Mouse (Mus musculus) fat pad, adult 2 months (tissue): ENCODE results near the gene Rab11a.
A peak's percentile ranks its signal among the peaks of the same experiment; 100 is the strongest.
"Not testable (repeated sequence)": the region's sequence is repeated elsewhere in the genome, so short reads cannot be mapped to it uniquely, and the experiment has no call there.

Experiments
- DNase-seq: peaks from one replicate; pipeline ENCODE4 v3.0.0-alpha.2; 2011; ENCODE audit warnings: low read depth, low spot score; ENCODE audit errors: extremely low read depth

Gene Rab11a

DNA sequence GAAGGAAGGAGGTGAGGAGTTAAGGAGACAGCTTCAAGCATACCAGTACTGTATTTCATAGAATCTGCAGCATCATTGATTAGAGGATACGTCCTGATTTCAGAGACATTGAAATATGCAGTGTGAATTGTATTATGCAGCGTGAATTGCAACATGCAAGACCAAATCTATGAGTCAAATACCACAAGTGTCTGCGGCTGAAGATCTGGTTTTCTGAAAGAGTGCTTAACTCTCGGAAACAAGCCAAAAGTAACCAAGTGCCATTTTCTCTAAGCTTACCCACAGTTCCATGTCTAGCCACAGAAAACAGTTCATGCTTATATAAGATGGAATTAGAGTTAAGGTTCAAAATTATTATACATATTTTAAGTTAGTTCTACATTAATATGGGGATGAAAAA lies 10.2 kb upstream of the Rab11a start:
- no peak for DNase-seq

- no peak for DNase-seq
Observed at GRCm38 (mm10) chr9:64742453-64742852, 4.9 kb upstream of the Rab11a start.

DNA sequence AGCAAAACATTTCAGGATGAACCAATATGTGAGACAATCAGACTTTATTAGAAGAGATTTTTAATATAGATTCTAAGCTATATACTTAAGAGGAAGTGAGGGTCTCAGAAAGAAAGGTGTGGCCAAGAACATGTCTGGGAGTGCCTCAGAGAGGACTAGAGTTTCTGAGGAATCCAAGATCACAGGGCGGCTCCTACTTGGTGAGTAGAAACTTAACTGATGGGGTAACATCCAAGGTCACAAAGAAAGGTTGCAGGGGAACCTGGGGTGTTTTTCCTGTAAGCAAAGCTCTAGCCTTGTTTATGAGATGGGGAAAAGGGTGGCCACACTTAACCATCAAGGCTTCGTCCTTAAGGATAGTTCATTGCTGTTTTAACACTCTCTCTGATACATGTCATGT lies 1.4 kb upstream of the Rab11a start:
- DNase-seq, result no peak

DNA sequence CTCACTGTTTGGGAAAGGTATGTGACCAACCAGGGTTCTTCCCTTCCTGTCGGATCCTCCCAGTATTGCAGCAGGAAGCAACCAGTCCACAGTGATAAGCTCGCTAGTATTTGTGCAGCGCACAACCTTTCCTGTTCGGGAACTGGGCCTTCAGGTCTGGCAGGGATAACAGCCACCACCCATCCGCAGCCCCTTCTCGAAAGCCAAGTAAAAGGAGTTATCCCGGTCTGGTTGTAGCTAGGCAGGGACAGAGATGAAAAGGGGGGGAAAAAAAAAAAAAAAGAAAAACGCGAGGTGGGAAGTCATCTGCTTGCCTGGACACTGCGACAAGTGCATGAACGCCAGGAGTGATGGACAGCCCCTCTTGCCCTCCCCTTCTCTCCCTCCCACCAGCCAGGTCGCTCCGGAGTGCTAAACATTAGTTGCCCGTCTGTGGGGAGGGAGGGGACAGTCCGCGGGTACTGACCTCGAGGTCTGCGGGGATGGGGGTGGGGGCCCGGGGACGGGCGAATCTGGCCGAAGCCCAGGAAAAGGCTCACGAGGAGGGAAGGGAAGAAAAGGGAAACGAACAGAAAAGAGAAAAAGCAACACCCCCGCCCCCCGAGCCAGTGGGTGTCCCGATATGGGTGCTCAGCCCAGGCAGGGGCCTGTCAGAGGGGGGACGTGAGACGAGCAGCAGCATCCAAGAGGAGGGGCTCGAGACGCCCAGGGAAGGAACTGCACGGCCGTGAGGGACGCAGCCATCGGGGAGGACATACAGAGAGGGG lies 736 bp downstream of the Rab11a start:
- DNase-seq, result peak; percentile 13

- peak; percentile 4 for DNase-seq
Observed at GRCm38 (mm10) chr9:64736076-64736638, 1.4 kb downstream of the Rab11a start.

- not testable (repeated sequence) for DNase-seq
Observed at GRCm38 (mm10) chr9:64734992-64735391, 2.6 kb downstream of the Rab11a start.

GRCm38 (mm10) chr9:64734166-64734565 lies 3.4 kb downstream of the Rab11a start:
- DNase-seq, result no peak

GRCm38 (mm10) chr9:64731029-64731560 lies 6.5 kb downstream of the Rab11a start:
- DNase-seq, result no peak

- no peak for DNase-seq
Observed at GRCm38 (mm10) chr9:64726454-64726853, 11.1 kb downstream of the Rab11a start.

- no peak for DNase-seq
Observed at GRCm38 (mm10) chr9:64719526-64720163, 17.9 kb downstream of the Rab11a start.

- not testable (repeated sequence) for DNase-seq
Observed at GRCm38 (mm10) chr9:64710291-64710690, 27.3 kb downstream of the Rab11a start.

DNA sequence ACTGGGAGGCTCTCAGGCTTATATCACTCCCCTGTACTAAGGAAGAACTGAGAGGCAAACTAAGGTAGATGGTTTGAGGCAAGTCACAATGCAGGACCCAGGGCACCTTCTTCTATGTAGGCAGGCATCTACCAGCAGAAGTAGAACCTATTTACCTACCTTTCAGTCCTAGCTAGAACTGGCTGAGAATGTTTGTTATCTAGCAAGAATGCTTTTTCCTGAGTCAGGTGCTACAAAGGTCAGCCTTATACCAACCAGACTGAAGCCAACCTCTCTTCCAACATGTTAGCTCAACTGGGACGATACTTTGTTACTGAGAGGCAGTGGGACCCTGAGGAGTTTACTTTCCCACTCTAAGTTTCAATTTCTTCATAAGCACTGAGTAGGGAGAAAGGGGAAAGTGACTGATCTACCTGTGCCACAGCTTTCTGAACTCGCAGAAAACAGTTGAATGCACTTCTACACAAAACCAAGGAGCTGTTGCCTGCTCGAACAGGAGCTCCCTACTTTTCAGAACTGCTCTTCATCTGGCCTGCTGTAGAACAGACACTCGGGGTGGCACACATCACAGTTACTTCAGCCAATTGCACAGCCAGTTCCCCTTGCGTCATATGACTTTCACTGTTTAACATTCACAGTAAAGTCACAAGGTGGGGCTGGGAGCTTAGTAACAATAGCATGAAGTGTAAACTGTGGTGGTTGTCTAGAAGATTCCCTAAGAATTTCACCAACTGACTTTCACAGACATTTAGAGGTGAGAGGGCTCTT lies 33.3 kb downstream of the Rab11a start:
- no peak for DNase-seq

DNA sequence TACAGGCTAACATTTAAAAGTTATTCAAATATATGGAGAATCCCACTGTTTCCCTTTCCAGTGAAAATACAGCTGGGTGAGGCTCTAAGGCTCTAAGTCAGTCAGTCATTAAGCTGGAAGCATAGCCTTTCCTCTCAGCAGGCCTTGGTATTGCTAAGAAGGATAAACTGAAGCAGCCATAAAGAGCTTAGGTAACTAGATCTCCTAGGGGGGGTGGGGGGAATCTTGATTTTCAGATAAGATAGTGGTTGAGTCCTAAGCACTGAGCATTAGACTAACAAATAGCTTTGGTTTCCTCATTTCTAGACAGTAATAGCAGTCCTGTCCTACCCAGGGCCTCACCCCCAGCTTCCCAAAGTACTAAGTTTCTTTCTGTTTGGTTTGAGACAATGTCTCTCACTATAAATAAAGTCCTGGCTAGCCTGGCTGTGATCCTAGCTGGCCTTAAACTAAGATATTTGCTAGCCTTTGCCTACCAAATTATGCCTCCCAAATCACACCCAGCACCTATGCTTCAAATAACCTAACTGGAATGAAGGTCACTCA lies 34.1 kb downstream of the Rab11a start:
- no peak for DNase-seq

DNA sequence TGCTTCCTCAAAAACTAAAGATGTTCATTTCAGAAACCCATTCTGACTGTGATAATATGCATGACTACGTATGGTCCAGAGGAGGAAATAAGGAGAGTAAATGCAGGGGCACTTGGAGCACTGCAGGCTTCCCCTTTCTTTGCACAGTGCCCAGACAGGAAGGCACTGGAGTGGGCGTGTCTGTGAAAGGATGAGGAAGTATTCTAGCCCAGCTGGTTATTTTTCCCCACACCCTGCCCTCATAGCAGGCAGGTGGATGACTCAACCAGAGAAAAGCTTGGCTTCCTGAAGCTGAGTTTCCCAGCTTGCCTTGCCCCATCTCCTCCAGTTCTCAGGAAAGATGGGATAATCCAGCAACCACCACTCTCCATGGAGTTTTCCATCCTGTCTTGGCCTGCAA lies 34.6 kb downstream of the Rab11a start:
- DNase-seq, result no peak

GRCm38 (mm10) chr9:64702391-64702790 lies 35.2 kb downstream of the Rab11a start:
- DNase-seq, result no peak

GRCm38 (mm10) chr9:64701651-64702050 lies 35.9 kb downstream of the Rab11a start:
- no peak for DNase-seq

DNA sequence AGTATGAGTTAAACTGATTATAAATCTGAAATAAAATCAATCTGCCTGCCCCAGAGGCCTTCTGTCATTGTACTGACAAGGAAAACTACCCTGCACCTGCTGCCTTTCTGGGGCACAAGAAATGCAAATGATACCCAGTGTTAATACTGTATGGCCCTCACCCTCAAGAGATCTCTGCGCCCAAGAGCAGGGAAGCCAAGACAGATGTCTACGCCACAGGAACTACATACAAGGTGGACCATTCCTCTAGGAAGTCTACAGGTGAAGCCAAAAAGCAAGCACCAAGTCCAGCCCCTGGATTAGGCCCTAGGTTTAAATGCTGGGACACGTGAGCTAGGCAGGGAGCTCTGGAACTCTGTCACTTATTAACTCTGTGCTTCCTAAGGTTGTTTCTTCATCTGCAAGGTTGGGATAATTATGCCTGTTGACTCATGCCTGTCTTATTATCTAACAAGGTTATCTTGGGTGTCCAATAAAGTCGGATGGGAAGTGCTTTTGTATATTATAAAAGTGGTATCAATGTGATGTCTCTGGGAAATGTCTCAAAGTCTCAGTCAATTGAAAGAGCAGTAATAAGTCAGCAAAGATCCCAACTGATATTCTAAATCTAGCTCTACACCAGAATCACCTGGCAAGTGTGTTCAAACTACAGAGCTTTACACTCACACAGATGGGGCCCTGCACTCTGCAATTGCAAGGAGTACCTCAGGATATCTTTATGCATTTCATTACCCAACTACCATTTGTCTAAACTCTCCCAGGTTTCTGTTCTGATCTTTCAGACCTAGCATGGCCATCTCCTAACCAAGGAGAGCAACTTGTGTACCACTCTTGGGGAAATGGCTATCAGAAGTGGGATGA lies 36.9 kb downstream of the Rab11a start:
- DNase-seq, result no peak

DNA sequence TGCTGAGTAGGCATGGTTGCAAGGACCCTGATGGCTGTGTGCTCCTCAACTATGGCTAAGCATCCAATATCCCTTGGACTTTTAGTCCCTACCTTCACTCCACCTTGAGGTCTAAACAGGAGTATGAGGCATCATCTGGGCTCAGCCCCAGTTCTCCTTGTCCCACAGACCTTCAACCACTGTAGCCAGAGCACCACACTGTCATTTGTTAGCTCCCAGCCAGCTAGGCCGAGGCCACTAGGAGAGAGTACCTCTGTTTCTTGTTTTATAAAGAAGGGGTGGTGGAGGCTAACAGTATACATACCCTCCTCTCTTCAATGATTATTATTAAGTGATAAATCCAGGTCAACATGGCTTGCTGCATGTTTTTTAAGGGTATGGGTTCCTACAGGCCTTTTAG lies 39.0 kb downstream of the Rab11a start:
- DNase-seq, result no peak

GRCm38 (mm10) chr9:64697677-64698076 lies 39.9 kb downstream of the Rab11a start:
- no peak for DNase-seq

- DNase-seq, result no peak
Observed at GRCm38 (mm10) chr9:64697006-64697405, 40.6 kb downstream of the Rab11a start.
